ENCODE assay signal across 12 mouse cellular contexts in the genomic region with DNA sequence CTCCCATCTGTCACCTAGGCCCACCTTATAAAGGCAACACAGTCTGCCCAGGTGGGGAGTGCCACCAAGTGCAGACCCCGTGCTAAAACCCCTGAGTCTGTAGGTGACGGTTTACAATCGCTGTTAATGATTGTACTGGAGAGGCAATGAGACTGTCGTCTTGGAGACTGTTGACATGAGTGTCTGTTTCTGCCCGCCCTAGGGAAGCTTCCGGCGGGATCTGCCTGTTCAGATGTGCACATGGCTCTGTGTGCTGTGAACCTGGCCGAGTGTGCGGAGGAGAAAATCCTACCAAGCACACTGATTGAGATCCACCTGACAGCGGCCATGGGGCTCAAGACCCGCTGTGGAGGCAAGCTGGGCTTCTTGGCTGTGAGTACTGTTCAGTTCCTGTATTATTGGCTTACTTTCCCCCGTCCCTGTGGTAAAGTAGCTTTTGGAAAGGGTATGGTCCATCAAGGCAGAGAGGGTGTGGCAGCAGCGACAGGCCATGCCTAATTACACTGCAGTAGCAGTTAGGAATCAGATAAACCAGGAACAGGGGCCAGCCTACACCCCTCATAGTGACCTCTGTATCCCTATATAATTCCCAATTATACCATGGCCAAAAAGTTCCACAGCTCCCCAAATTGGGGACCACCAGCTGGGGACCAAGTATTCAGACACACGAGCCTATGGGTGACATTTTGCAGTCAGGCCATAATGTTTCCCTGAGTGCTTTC. TPM values are rescaled to one million over a fixed set of nuclear protein-coding genes. Genes with fewer than 3 reads are reported as not detected.
DNase-seq lines count a peak whose midpoint lies in the region; ATAC-seq and TF ChIP-seq lines count a peak whose summit lies in the region.
"Had no signal": no experiment of that assay in that cellular context is flagged by ENCODE, and none has a peak within 500 bp of the region (broad histone marks: within the 10 kb centered on the region; RNA-seq: fewer than 3 reads in every experiment).

No protein-coding gene starts in this region.

- WGBS in heart, embryonic 12.5 days = 79% methylated on average over 14 of the region's 14 CpGs
- 67% methylated on average over 14 of the region's 14 CpGs for WGBS in kidney, postnatal 0 days
- 92% methylated on average over 14 of the region's 14 CpGs for WGBS in embryonic facial prominence, embryonic 13.5 days
- WGBS in liver, embryonic 13.5 days (ENCODE audit: insufficient replicate concordance) = 63% methylated on average over 14 of the region's 14 CpGs

- H3K9ac ChIP-seq in heart, embryonic 12.5 days = no peak overlapping the region
- no peak overlapping the region for H3K9ac ChIP-seq in kidney, postnatal 0 days (ENCODE audit: low read depth, low read length)
- 0 out of 2 replicates have a peak overlapping the region, but pooled peaks have one; percentile 0 for H3K9ac ChIP-seq in embryonic facial prominence, embryonic 13.5 days
- peak overlapping the region; percentile 72 for H3K9ac ChIP-seq in liver, embryonic 13.5 days
- H3K9ac ChIP-seq: midbrain, embryonic 13.5 days; neural tube, embryonic 12.5 days had no signal

- peaks cover 11% of the 10 kb centered on the region for H3K9me3 ChIP-seq in heart, embryonic 12.5 days (replicated peaks)
- H3K9me3 ChIP-seq in kidney, postnatal 0 days (replicated peaks; ENCODE audit: low read length) = no peaks in the 10 kb centered on the region
- peaks cover 8% of the 10 kb centered on the region; the same call in 1 of the 2 replicates for H3K9me3 ChIP-seq in embryonic facial prominence, embryonic 13.5 days
- peaks cover 13% of the 10 kb centered on the region for H3K9me3 ChIP-seq in liver, embryonic 13.5 days (replicated peaks)

- no peak for ATAC-seq in heart, embryonic 12.5 days (ENCODE audit: insufficient number of reproducible peaks, low FRiP score)
- ATAC-seq in kidney, postnatal 0 days (replicated peaks; ENCODE audit: low FRiP score, low read depth) = peak; percentile 25
- no peak for ATAC-seq in embryonic facial prominence, embryonic 13.5 days (ENCODE audit: insufficient number of reproducible peaks, insufficient read depth, low FRiP score, low TSS enrichment, low read depth)
- peak; percentile 41 for ATAC-seq in liver, embryonic 13.5 days (ENCODE audit: low read depth)
- ATAC-seq in activated CD4-positive, CD25-positive, alpha-beta regulatory T cell, adult 4 months = no peak
- ATAC-seq: midbrain, embryonic 13.5 days had no signal

- peaks cover 75% of the 10 kb centered on the region for H3K36me3 ChIP-seq in heart, embryonic 12.5 days
- H3K36me3 ChIP-seq in kidney, postnatal 0 days (ENCODE audit: insufficient read depth, low read length) = peaks cover 69% of the 10 kb centered on the region
- H3K36me3 ChIP-seq in embryonic facial prominence, embryonic 13.5 days = peaks cover 100% of the 10 kb centered on the region
- H3K36me3 ChIP-seq in liver, embryonic 13.5 days = peaks cover 92% of the 10 kb centered on the region

- peak overlapping the region; percentile 8; the same call in 1 of the 2 replicates for H3K4me2 ChIP-seq in heart, embryonic 12.5 days
- no peak overlapping the region for H3K4me2 ChIP-seq in kidney, postnatal 0 days (ENCODE audit: low read length)
- no peak overlapping the region for H3K4me2 ChIP-seq in embryonic facial prominence, embryonic 13.5 days
- peak overlapping the region; percentile 70 for H3K4me2 ChIP-seq in liver, embryonic 13.5 days
- H3K4me2 ChIP-seq: midbrain, embryonic 13.5 days; neural tube, embryonic 12.5 days had no signal

- peak overlapping the region; percentile 79; the same call in 1 of the 2 replicates for H3K27ac ChIP-seq in heart, embryonic 12.5 days (ENCODE audit: poor library complexity, severe bottlenecking)
- H3K27ac ChIP-seq in kidney, postnatal 0 days = peak overlapping the region; percentile 72
- no peak overlapping the region for H3K27ac ChIP-seq in embryonic facial prominence, embryonic 13.5 days
- peak overlapping the region; percentile 98 for H3K27ac ChIP-seq in liver, embryonic 13.5 days
- H3K27ac ChIP-seq: midbrain, embryonic 13.5 days; neural tube, embryonic 12.5 days had no signal

- no peak for TF ChIP-seq CTCF in kidney, postnatal 0 days (IDR thresholded peaks at IDR 0.05; ENCODE audit: low read depth)

- peaks cover 14% of the 10 kb centered on the region for H3K27me3 ChIP-seq in heart, embryonic 12.5 days (replicated peaks)
- H3K27me3 ChIP-seq in kidney, postnatal 0 days (ENCODE audit: insufficient read depth, low read length) = no peaks in the 10 kb centered on the region
- H3K27me3 ChIP-seq in embryonic facial prominence, embryonic 13.5 days = no peaks in the 10 kb centered on the region
- H3K27me3 ChIP-seq in liver, embryonic 13.5 days = no peaks in the 10 kb centered on the region
- H3K27me3 ChIP-seq: midbrain, embryonic 13.5 days; neural tube, embryonic 12.5 days had no signal

- no peak overlapping the region for H3K4me3 ChIP-seq in heart, embryonic 12.5 days
- no peak overlapping the region for H3K4me3 ChIP-seq in kidney, postnatal 0 days (replicated peaks; ENCODE audit: low read depth, low read length)
- H3K4me3 ChIP-seq in embryonic facial prominence, embryonic 13.5 days = no peak overlapping the region
- H3K4me3 ChIP-seq in liver, embryonic 13.5 days (replicated peaks) = peak overlapping the region; percentile 1; the same call in 1 of the 2 replicates
- H3K4me3 ChIP-seq: midbrain, embryonic 13.5 days; neural tube, embryonic 12.5 days had no signal

- no peak for DNase-seq in heart, postnatal 4 days
- no peak for DNase-seq in kidney, postnatal 0 days (ENCODE audit: low spot score)
- DNase-seq in kidney, postnatal 10 days = no peak
- no peak for DNase-seq in liver, embryonic 13.5 days
- DNase-seq in right cerebral cortex, postnatal 10 days (ENCODE audit: low spot score in 2 of 2) = no peak
- DNase-seq: cerebellum, postnatal 14 days; thymus, postnatal 25 days had no signal

- H3K4me1 ChIP-seq in heart, embryonic 12.5 days (replicated peaks) = peaks cover 66% of the 10 kb centered on the region
- no peaks in the 10 kb centered on the region for H3K4me1 ChIP-seq in kidney, postnatal 0 days (replicated peaks; ENCODE audit: insufficient read depth, low read length)
- no peaks in the 10 kb centered on the region for H3K4me1 ChIP-seq in embryonic facial prominence, embryonic 13.5 days
- H3K4me1 ChIP-seq in liver, embryonic 13.5 days (replicated peaks) = peaks cover 66% of the 10 kb centered on the region
- H3K4me1 ChIP-seq: midbrain, embryonic 13.5 days; neural tube, embryonic 12.5 days had no signal

RNA-seq across cellular contexts. Expression of gene Shisa8, which starts 27.4 kb away (rescaled TPM):
- polyA plus RNA-seq in heart, embryonic 12.5 days (2016; fragmentation: Nextera tagmentation; extraction: Ambion mirVana) = 0.19 and 0.35 TPM in 2 replicates
- total RNA-seq in heart, postnatal 4 days (2021) = under 1 TPM; 0.52 to 0.95 TPM
- polyA plus RNA-seq in kidney, postnatal 0 days (2015; fragmentation: Nextera tagmentation; extraction: Ambion mirVana) = 0.66 and 0.96 TPM in 2 replicates
- polyA plus RNA-seq in embryonic facial prominence, embryonic 13.5 days (2015; fragmentation: Nextera tagmentation; extraction: Ambion mirVana) = 0.18 and 0.50 TPM in 2 replicates
- 0.08 and 0.10 TPM in 2 replicates for polyA plus RNA-seq in liver, embryonic 13.5 days (2015; fragmentation: Nextera tagmentation; extraction: Ambion mirVana)
- not detected for polyA plus RNA-seq in activated CD4-positive, CD25-positive, alpha-beta regulatory T cell, adult 4 months (2017; shearing (Covaris generic))

RNA-seq across cellular contexts. Expression of gene Srebf2, which starts 38.2 kb away (rescaled TPM):
- 110 and 118 TPM in 2 replicates for polyA plus RNA-seq in heart, embryonic 12.5 days (2016; fragmentation: Nextera tagmentation; extraction: Ambion mirVana)
- total RNA-seq in heart, postnatal 4 days (2021) = 10 to 100 TPM; 79.0 to 84.5 TPM
- polyA plus RNA-seq in kidney, postnatal 0 days (2015; fragmentation: Nextera tagmentation; extraction: Ambion mirVana) = 89.0 and 98.5 TPM in 2 replicates
- 146 and 160 TPM in 2 replicates for polyA plus RNA-seq in embryonic facial prominence, embryonic 13.5 days (2015; fragmentation: Nextera tagmentation; extraction: Ambion mirVana)
- 64.2 and 70.2 TPM in 2 replicates for polyA plus RNA-seq in liver, embryonic 13.5 days (2015; fragmentation: Nextera tagmentation; extraction: Ambion mirVana)
- 10 to 100 TPM; 32.6 to 51.4 TPM for polyA plus RNA-seq in activated CD4-positive, CD25-positive, alpha-beta regulatory T cell, adult 4 months (2017; shearing (Covaris generic))

RNA-seq across cellular contexts. Expression of gene Tnfrsf13c, which starts 38.9 kb away (rescaled TPM):
- polyA plus RNA-seq in heart, embryonic 12.5 days (2016; fragmentation: Nextera tagmentation; extraction: Ambion mirVana) = 0.09 TPM in 1 of 2 replicates, not detected in the other
- total RNA-seq in heart, postnatal 4 days (2021) = under 1 TPM; 0.36 to 0.41 TPM
- 0.09 TPM in 1 of 2 replicates, not detected in the other for polyA plus RNA-seq in kidney, postnatal 0 days (2015; fragmentation: Nextera tagmentation; extraction: Ambion mirVana)
- polyA plus RNA-seq in embryonic facial prominence, embryonic 13.5 days (2015; fragmentation: Nextera tagmentation; extraction: Ambion mirVana) = 0.17 TPM in 1 of 2 replicates, not detected in the other
- 0.38 and 0.87 TPM in 2 replicates for polyA plus RNA-seq in liver, embryonic 13.5 days (2015; fragmentation: Nextera tagmentation; extraction: Ambion mirVana)
- polyA plus RNA-seq in activated CD4-positive, CD25-positive, alpha-beta regulatory T cell, adult 4 months (2017; shearing (Covaris generic)) = 10 to 100 TPM in 1 of 2 experiments, 1 to 10 TPM in 1; 2.5 to 10.9 TPM
- polyA plus RNA-seq: midbrain, embryonic 13.5 days had no signal

RNA-seq across cellular contexts. Expression of gene Ccdc134, which starts 57.5 kb away (rescaled TPM):
- polyA plus RNA-seq in heart, embryonic 12.5 days (2016; fragmentation: Nextera tagmentation; extraction: Ambion mirVana) = 8.7 and 11.1 TPM in 2 replicates
- total RNA-seq in heart, postnatal 4 days (2021) = 1 to 10 TPM; 6.1 to 8.3 TPM
- 10.7 and 11.9 TPM in 2 replicates for polyA plus RNA-seq in kidney, postnatal 0 days (2015; fragmentation: Nextera tagmentation; extraction: Ambion mirVana)
- 22.7 and 26.8 TPM in 2 replicates for polyA plus RNA-seq in embryonic facial prominence, embryonic 13.5 days (2015; fragmentation: Nextera tagmentation; extraction: Ambion mirVana)
- 8.2 and 9.9 TPM in 2 replicates for polyA plus RNA-seq in liver, embryonic 13.5 days (2015; fragmentation: Nextera tagmentation; extraction: Ambion mirVana)
- polyA plus RNA-seq in activated CD4-positive, CD25-positive, alpha-beta regulatory T cell, adult 4 months (2017; shearing (Covaris generic)) = 10 to 100 TPM; 23.4 to 28.1 TPM

RNA-seq across cellular contexts. Expression of gene Cenpm, which starts 59.3 kb away (rescaled TPM):
- polyA plus RNA-seq in heart, embryonic 12.5 days (2016; fragmentation: Nextera tagmentation; extraction: Ambion mirVana) = 57.9 and 67.0 TPM in 2 replicates
- 10 to 100 TPM; 23.8 to 24.7 TPM for total RNA-seq in heart, postnatal 4 days (2021)
- polyA plus RNA-seq in kidney, postnatal 0 days (2015; fragmentation: Nextera tagmentation; extraction: Ambion mirVana) = 45.0 and 46.4 TPM in 2 replicates
- polyA plus RNA-seq in embryonic facial prominence, embryonic 13.5 days (2015; fragmentation: Nextera tagmentation; extraction: Ambion mirVana) = 61.7 and 72.7 TPM in 2 replicates
- 41.7 and 45.6 TPM in 2 replicates for polyA plus RNA-seq in liver, embryonic 13.5 days (2015; fragmentation: Nextera tagmentation; extraction: Ambion mirVana)
- polyA plus RNA-seq in activated CD4-positive, CD25-positive, alpha-beta regulatory T cell, adult 4 months (2017; shearing (Covaris generic)) = 10 to 100 TPM; 21.6 to 34.7 TPM

Comparison
In these comparisons a context has a peak if more than half of its experiments do, and no peak if none do; other contexts are left out.
1. ATAC-seq: peak in kidney, postnatal 0 days (single experiment) and liver, embryonic 13.5 days (single experiment); none in heart, embryonic 12.5 days (single experiment), embryonic facial prominence, embryonic 13.5 days (single experiment) and activated CD4-positive, CD25-positive, alpha-beta regulatory T cell, adult 4 months (single experiment).
2. H3K4me2 ChIP-seq: peak in heart, embryonic 12.5 days (single experiment) and liver, embryonic 13.5 days (single experiment); none in kidney, postnatal 0 days (single experiment) and embryonic facial prominence, embryonic 13.5 days (single experiment).
3. H3K9ac ChIP-seq: peak in embryonic facial prominence, embryonic 13.5 days (single experiment) and liver, embryonic 13.5 days (single experiment); none in heart, embryonic 12.5 days (single experiment) and kidney, postnatal 0 days (single experiment).